Mouse (Mus musculus) left cerebral cortex, postnatal 14 days (tissue): ENCODE measurements around the gene Stxbp1. TPM values are rescaled to one million over a fixed set of nuclear protein-coding genes. Genes with fewer than 3 reads are reported as not detected.

ENCODE experiments used
- DNase-seq, 2 experiments: peaks; one replicate each; pipeline ENCODE4 v3.0.0; 2021 to 2022; ENCODE audit warnings: low spot score in 2 of 2, mixed read lengths in 1 of 2
- intact Hi-C: fragments of 180-260 bp; cut with DNase I; formaldehyde crosslinking; loops from one replicate; pipeline ENCODE4 v1.15.1; 2025
- long read RNA-seq, 2 experiments: library from polyadenylated mRNA; stranded (forward); transcript quantifications; one replicate each; pipeline ENCODE4 v2.0.0; 2021
- total RNA-seq, 2 experiments: library from RNA; stranded (reverse); gene quantifications; 2 replicates each; pipeline ENCODE4 v1.2.3; 2021

Stxbp1 gene
- total RNA-seq: 1,000 to 10,000 TPM; 1,032 to 1,038 TPM
- long read RNA-seq, experiment 1, transcript Stxbp1-201 (19 exons, 3,892 nt): major isoform, 505 of 824 reads
- long read RNA-seq, experiment 1, transcript Stxbp1-202 (20 exons, 3,616 nt): minor isoform, 66 of 824 reads
- long read RNA-seq, experiment 1, partial matches to known transcripts: 209 of 824 reads
- long read RNA-seq, experiment 1, other reads (novel, unspliced or antisense): 44 of 824 reads
- long read RNA-seq, experiment 2, transcript Stxbp1-201 (19 exons, 3,892 nt): major isoform, 436 of 698 reads
- long read RNA-seq, experiment 2, transcript Stxbp1-202 (20 exons, 3,616 nt): minor isoform, 49 of 698 reads
- long read RNA-seq, experiment 2, partial matches to known transcripts: 119 of 698 reads
- long read RNA-seq, experiment 2, other reads (novel, unspliced or antisense): 94 of 698 reads

DNA sequence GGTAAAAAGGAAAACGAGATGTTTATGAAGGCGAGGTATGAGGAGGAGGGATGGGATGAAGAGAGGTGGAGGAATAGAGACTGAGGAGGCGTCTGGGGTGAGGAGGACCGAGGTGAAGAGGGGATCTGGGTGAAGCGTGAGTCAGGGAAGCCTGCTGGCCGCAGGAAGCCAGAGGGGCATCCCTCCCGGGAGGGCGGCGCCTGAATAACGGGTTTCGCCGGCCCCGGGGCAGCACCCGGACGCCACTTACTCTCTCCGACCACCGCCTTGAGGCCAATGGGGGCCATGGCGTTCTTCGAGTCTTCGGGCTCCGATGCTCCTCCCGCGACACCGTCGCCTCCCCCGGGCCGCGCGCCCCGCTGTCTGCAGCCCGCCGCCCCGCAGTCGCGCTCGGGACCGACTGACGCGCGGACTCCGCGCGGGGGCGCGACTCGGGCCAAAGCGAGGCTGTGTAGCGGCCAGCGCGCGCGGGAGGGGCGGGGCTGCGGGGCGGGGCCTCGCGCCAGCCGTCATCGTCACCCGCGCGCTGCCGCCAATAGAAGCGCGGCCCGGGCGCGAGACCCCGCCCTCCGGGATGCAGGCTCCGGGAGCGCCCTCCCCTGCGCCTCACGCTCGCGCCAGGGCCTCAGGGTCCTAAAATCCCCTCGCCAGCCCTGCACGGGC, at the start of gene Stxbp1:
Gene Stxbp1 (minus strand): TSS at position 441 of the 663 bp plus-strand sequence.
- intact Hi-C loops: no loop called here

DNA sequence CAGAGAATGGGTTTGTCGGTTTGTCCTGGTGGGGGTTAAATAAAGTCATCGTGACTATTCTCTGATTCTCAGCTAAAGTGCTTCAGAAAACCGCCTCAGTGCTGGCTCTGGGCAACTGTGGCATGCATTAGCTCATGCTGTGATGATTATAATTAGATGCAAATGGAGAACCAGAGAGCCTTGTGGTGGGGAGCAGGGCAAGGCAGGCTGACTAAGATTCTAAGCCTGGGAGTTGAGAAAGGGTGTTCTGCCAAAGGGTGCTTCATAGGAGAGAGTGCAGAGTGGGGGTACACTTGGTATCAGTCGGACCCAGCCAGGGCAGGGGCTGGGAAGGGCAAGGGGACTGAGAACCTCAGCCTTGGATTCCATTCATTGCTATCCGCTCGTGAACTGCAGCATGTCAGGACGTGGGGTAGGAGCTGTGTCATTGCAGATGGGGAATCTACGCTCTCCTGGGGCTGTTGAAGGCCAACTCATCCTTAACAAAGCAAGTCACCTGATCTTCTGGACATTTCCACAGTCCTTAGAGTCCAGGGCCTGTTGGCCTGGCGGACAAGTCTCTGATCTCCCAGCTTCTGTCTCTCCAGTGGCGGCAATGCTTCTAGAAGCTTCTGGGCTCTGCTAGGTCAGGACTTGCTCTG, 49.6 kb upstream of the Stxbp1 start:
- DNase-seq: no peak
- intact Hi-C loops: no loop called here

More for the DNA sequence above, at the start of gene Stxbp1:
- DNase-seq: peak; percentile 93 to 94

DNA sequence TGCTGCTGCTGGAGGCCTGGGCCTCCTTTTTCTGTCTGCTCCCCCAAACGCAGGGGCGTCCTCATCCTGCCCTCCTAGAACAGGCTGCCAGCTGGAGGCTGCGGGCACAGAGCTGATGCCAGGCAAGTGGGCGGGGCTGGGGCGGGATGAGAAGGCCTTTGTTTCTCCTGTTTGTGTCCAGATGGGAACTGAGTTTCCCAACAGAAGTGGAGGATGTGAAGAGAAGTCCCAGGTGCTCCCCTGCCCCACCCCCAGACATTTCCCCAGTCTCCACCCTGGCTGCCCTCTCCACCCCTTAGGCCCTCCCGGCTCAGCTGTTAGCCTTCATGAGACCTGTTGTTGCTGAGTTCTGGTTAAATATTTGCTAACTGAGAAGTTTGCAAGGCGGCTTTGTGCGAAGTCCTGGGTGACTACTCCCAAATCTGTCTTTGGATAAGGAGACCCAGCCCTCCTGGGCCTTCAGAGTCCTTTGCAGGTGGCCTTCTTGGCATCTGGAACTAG, 48.6 kb upstream of the Stxbp1 start:
- intact Hi-C loops: no loop called here
- no peak for DNase-seq

DNA sequence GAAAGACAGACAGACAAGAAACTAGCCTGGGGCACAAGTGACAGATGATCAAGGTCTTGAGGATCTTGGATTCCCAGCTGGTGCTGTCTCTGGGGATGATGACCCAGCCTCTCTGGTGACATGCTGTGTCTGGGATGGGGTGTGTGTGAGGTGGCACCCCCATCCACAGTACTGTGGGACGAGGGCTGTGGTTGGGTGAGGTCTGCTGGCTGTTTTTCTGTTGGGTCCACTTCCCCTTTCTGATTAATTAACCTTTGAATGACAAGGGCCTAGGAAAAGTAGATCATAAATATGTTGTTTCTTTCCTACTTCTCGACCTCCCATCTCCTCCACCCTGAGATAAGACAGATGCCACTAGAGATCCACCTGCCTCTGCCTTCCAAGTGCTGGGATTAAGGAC, 47.1 kb upstream of the Stxbp1 start:
- intact Hi-C loops: no loop called here
- no peak for DNase-seq

DNA sequence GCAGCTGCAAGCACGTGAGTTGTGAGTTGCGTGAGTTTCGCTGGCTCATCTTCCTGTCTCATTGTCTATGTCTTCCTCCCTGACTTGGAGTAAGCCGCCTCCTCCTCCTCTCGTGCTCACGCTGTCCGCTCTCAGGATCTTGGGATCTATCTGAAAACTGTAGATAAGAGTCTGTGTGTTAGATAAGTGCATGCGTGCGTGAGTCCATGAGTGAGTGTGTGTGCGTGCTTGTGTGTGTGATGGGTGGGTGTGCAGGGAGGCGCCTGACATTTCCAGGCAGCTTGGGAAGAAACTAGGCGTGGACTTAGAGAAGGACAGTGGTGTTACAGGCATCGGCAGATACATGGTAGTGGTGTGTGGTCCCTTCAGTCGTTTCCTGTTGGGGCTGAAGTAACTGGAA, 45.4 kb upstream of the Stxbp1 start:
- no peak for DNase-seq
- intact Hi-C loops: no loop called here

DNA sequence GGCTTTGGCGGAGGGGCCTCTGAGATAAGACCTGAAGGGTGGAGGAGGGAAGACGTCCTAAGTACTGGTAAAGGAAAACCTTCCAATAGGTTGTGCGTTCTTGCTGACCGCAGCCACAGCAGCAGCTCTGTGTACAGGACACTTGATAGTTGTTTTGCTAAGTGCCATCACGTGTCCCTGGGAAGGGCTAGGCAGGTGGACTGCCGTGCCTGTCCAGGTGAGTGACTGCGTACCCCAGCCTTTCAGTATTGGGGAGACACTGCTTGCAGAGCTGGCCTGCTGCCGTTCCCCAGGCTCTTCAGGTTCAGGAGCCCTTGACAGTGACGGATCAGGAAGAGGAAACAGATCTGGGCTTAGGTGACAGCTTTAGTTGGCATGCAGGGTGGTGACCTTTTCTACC, 44.2 kb upstream of the Stxbp1 start:
- intact Hi-C loops: no loop called here
- no peak for DNase-seq

DNA sequence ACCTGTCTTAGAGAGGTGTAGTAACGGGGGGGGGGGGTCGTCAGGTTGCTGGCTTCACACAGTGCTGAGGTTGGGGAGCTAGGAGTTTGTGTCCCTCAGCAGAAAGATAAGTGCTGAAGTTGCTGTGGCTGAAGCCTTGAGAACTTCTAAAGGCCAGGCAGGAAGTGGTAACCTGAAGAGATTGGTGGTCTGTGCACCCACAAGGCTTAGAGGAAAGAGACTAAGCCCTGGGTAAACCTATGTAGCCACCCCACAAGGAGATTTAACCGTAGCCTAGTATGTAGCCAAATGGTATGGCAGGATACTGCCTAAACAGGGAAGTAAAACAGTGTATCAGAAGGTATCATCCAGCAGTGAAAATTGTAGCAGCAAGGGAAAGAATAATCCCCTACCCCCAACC, 43.2 kb upstream of the Stxbp1 start:
- DNase-seq: no peak
- intact Hi-C loops: no loop called here

DNA sequence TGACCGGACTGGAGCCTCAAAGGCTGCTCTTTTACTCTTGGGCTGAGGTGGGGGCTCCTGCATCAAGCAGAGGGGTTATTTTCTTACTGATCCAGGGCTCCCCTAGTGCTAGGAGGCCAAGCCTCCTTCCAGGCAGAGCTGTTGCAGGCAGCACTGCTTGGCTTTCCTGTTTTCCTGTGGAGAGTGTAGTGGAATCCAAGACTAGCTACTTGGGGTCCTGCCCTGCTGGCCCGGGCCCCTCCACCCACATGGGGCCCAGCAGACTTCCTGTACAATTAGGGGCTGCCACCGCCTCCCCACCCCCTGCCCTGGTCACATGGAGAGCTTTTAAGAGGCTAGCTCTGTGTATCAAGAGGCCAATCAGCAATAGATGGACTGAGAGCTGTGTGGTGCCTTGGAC, 41.5 kb upstream of the Stxbp1 start:
- intact Hi-C loops: no loop called here
- no peak for DNase-seq

DNA sequence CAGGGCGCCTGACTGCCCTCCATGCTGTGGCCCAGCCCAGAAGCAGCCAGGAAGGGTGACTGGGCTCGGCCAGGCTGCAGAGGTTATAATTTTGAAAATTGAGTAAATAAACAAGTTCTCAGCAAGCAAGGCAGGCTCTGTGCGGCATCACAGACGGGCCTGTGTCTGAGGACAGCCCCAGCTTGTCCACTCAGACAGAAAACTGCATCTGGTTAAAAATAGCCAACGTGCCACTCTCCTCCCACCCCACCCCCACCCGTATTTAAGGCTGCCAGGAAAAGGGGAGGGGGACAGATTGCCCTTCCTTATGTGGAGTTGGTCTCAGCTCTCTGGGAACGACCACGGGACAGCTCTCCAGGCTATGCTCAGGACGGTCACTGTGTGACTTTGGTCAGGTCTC, 41.0 kb upstream of the Stxbp1 start:
- intact Hi-C loops: no loop called here
- DNase-seq: no peak

DNA sequence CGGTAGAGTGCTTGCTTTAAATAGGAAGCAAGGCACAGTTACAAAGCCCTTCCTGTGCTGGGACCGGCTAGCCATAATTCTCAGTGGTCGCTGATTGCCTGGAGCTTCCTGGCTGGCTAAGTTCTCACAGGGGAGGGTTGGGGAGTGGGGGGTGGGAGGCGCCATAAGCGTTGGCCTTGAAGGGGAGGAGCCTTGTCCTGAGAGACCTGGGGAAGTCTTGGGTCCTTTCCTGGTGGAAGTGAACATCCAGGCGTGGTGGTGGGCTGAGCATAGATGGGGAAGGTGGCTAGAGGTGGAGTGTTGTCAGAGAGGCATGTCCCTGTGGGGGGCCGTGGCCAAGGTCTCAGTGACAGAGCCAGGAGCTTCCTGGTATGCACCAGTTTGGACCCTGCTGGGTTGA, 37.7 kb upstream of the Stxbp1 start:
- intact Hi-C loops: no loop called here
- no peak for DNase-seq

DNA sequence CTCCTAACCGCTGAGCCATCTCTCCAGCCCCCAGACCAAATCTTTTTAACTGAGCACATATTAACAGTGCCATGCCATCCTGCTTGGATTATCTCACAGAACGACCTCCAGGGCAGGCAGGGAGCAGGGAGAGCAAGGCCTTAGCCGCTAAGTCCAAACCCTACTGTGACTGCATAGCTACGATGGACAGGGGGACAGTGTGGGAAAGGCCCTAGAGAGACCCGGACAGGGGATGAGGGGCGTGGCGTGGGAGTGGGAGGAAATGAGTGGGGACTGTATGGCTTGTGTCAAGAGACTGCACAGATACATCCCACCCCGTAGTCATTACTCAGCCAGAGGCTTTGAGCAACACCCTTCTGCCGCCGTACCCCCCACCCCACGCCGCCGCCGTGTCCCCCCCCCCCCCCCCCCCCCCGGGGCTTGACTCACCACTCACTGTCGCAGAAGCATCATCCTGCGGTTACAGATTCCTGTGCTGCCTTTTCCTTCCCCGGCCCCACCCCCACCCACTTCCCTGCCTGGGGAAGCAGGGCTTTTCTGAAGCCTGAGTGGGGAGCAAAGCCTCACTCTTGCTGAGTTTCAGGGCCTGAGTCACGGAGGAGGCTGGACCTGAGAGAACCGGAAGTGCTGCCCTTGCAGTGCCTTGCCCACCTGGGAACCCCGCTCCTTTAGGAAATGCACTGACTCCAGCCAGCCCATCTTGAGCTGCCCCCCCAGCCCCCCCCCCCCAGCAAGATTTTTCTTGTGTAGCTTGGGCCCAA, 35.4 kb upstream of the Stxbp1 start:
- intact Hi-C loops: no loop called here
- DNase-seq: no peak

DNA sequence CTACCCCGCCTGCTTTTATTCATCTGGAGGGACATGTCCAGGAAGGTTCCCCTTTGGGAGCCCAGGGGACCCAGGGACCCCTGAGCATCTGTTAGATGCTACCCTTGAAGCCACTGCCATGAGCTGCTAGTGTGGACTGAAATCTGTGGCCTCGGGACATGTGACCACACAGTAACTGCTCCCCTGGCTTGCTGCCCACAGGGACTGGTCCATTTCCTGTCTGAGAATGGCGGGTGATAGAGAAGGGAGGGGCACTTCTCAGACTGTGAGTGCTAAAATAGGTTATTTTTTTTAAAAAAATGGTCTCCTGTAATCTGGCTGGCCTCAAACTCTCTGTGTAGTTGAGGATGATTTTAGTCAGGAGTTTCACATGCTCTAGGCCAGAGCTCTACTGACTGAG, 34.7 kb upstream of the Stxbp1 start:
- peak; percentile 64 to 70 for DNase-seq
- intact Hi-C loops: no loop called here

DNA sequence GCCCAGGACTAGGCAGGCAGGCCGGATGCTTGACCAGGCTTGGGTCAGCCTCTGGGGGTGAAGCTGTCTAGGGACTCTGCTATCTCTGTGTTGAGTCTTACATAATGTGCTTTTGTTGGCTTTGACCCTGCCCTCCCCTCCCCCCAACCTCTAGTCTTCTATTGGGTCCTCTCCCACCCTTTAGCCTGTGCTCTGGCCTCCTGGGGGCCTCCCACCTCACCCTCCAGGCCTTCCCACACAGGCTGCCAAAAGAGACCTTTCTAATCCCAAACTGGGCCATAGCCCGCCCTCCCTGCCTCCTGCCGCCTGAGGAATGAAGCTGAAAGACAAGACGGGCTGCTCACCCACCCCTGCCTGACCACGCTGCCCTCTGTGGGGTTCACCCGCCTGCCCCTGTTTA, 34.0 kb upstream of the Stxbp1 start:
- no peak for DNase-seq
- intact Hi-C loops: no loop called here

DNA sequence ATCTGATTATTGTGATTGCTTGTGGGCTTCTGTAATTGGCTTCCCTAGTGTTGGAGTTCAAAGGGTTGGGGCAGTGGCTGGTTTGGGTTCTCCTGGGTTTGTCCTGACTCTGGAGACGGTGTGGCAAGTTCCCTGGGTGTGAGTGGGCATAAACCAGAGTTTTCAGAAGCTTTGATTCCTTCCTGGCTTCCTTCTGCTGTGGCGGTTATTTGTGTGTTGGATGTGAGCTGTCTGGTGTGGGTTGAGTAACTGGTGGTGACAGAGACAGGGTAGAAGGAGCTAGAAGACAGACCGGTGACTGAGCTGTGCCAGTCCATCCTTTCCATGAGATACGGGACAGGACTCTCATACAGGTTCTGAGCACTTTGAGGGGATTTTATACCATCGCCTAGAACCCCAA, 32.5 kb upstream of the Stxbp1 start:
- DNase-seq: no peak
- intact Hi-C loops: loop anchor here (5.0 kb wide), 1 partner anchor 33 kb away; no protein-coding TSS in a partner anchor

DNA sequence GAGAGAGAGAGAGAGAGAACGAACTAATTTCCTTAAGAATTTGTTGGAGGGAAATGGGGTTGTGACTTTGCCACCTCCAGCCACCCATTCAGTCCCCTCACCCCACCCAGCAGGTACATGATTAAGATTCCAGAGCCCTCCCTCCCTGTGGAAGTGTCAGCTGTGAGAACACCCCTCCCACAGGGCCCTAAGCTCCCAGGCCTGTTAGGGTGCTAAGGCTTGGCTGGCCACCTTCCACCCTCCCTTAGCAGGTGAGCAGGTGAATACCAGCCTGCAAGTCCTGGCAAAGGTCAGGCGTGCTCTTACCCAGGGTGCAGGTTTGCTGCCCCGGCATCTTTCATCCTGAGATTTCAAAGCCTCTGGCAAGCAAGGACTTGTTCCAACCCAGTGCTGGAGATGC, 31.4 kb upstream of the Stxbp1 start:
- no peak for DNase-seq
- intact Hi-C loops: loop anchor here (5.0 kb wide), 1 partner anchor 34 kb away; no protein-coding TSS in a partner anchor

DNA sequence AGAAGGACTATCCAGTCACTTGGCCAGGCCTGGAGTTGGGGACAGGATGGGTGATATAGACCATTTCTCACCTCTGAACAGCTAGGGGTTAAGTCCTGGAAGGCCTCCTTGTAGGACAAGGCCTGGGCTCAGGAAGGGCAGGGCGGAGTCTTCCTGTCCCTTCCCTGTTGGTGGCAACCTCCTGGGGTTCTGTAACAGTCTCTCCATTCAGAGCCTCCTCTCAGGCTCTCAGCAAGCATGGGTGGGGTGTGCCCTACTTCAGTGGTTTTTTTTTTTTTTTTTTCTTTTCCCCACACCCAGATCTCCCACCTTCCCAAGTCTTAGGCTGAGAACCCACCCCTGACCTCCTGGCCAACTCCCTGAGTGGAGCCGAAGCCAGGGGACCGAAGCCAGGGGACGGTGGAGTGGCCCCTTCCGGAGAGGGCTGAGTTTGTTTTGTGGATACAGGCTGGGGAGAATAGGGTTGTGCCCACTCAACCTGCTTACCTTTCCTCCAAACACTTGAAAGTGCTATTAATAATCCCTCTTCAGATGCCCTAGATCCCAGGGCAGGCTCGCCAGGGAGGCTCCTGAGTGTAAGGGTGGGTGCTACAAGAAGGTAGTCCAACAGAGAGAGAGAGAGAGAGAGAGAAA, 30.8 kb upstream of the Stxbp1 start:
- intact Hi-C loops: loop anchor here (5.0 kb wide), 1 partner anchor 34 kb away; no protein-coding TSS in a partner anchor
- DNase-seq: no peak

DNA sequence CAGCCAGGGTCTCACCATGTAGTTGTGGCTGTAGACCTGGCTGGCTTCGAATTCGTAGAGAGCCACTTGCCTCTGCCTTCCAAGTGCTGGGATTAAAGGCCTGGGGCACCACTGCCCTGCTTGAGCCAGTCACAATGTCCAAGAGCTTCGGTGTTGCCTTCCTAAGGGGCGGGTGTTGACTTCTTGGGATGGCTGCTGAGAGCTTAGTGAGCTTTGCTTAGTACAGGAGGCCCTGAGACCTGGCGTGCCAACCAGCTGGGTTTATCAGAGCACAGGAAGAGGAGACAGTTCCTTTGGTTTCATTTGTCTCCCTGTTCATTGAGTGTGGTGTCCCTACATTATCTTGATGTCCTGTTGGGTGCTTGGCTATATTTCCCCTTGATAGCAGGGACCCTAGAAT, 30.3 kb upstream of the Stxbp1 start:
- no peak for DNase-seq
- intact Hi-C loops: loop anchor here (5.0 kb wide), 1 partner anchor 35 kb away; no protein-coding TSS in a partner anchor

DNA sequence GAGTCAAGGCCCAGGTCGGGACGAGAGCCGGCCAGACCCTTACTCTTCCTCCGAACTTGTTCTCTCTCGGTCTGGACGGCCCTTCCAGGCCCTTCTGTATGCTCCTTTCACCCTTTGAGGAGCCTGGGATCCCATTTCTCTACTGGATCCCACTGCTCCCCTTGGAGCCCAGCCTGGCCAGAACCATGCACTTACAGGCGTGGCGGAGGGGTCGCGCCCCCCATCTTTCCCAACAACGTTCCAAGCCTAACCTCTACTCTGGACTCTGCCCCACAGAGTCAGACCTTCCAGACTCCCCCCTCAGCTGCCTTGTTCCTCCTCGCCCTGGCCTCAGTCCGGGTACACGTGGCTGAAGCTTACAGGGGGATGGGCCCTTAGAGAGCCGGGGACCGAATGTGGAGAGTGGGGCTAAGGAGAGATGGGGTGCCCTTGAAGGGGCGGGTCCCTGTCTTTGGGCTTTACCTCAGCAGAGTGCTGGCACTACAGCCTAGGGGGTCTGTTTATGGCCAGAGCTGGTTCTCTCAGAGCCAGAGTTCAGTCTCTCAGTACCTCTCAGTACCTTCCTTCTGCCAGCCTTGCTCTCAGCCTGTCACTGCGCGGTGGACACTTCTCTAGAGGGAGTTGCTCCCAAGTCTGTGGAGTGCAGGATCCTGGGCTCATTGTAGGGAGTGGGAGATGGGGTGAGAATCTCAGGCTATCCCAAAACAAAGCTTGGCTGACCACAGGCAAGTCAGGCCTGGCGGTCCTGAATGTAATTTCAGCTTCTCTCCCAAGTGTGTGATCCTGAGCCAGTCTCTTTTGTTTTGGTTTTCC, 29.7 kb upstream of the Stxbp1 start:
- no peak for DNase-seq
- intact Hi-C loops: loop anchor here (5.0 kb wide), 1 partner anchor 36 kb away; no protein-coding TSS in a partner anchor
